Mouse (Mus musculus) stomach, postnatal 0 days (tissue): ENCODE data around the gene Nfic. TPM values are rescaled to one million over a fixed set of nuclear protein-coding genes. Genes with fewer than 3 reads are reported as not detected.
A peak's percentile ranks its signal among the peaks of the same experiment; 100 is the strongest.

Experiments used
- ATAC-seq: fragments of 200-750 bp; cut with Nextera tagmentation; 2 replicates; pipeline ENCODE4 v1.8.0; 2017; ENCODE audit not compliant: low FRiP score, low TSS enrichment
- DNase-seq: peaks from one replicate; pipeline ENCODE4 v3.0.0-alpha.2; 2016; ENCODE audit warnings: low spot score
- H3K27ac ChIP-seq: fragments of 300-500 bp; sonication (generic); replicated peaks from 2 replicates; pipeline ENCODE4 v1.5.1; 2014; ENCODE audit warnings: mild to moderate bottlenecking, control low read depth
- H3K27me3 ChIP-seq: fragments of 300-500 bp; sonication (generic); 2 replicates; pipeline ENCODE4 v1.6.1; 2014; ENCODE audit warnings: low read length; ENCODE audit not compliant: control insufficient read depth, insufficient read depth
- H3K36me3 ChIP-seq: fragments of 300-500 bp; sonication (generic); 2 replicates; pipeline ENCODE4 v1.6.1; 2014; ENCODE audit warnings: low read length, mixed read lengths; ENCODE audit not compliant: control insufficient read depth, insufficient read depth
- H3K4me1 ChIP-seq: fragments of 300-500 bp; sonication (generic); replicated peaks from 2 replicates; pipeline ENCODE4 v1.6.1; 2014; ENCODE audit warnings: antibody characterized with exemption; ENCODE audit not compliant: control insufficient read depth, insufficient read depth
- H3K4me2 ChIP-seq: fragments of 300-500 bp; sonication (generic); replicated peaks from 2 replicates; pipeline ENCODE4 v1.6.1; 2014; ENCODE audit warnings: low read depth, mild to moderate bottlenecking, control low read depth, moderate library complexity
- H3K4me3 ChIP-seq: fragments of 300-500 bp; sonication (generic); 2 replicates; pipeline ENCODE4 v1.5.1; 2014; ENCODE audit warnings: low read depth, low read length, control low read depth
- H3K9ac ChIP-seq: fragments of 300-500 bp; sonication (generic); 2 replicates; pipeline ENCODE4 v1.6.1; 2014; ENCODE audit warnings: mild to moderate bottlenecking, low read length, control low read depth, mixed read lengths
- H3K9me3 ChIP-seq: fragments of 300-500 bp; sonication (generic); 2 replicates; pipeline ENCODE4 v1.6.1; 2016; ENCODE audit warnings: low read length; ENCODE audit not compliant: control insufficient read depth
- CTCF ChIP-seq: IDR thresholded peaks from 2 replicates; pipeline ENCODE4 v1.5.1; 2016; ENCODE audit warnings: antibody characterized with exemption, low read depth, mild to moderate bottlenecking, moderate library complexity
- EP300 ChIP-seq: optimal IDR thresholded peaks from 2 replicates; pipeline ENCODE3; 2016; ENCODE audit warnings: antibody characterized with exemption
- whole genome bisulfite sequencing: fragments of 180-500 bp; shearing (Covaris S2); extraction: QIAGEN DNeasy Blood & Tissue Kit; methylation state at CpG from one replicate; pipeline ENCODE4 v1.1.7; 2014; 5-methylcytosine and 5-hydroxymethylcytosine counted together
- polyA plus RNA-seq: library from polyadenylated mRNA; unstranded; fragments of >200 nt; fragmentation: Nextera tagmentation; extraction: Ambion mirVana; gene quantifications from 2 replicates; pipeline ENCODE4 v1.2.1, GENCODE M21; 2015

Gene Nfic
- polyA plus RNA-seq, 1 experiment from 2014 or later: 40.4 TPM

DNA sequence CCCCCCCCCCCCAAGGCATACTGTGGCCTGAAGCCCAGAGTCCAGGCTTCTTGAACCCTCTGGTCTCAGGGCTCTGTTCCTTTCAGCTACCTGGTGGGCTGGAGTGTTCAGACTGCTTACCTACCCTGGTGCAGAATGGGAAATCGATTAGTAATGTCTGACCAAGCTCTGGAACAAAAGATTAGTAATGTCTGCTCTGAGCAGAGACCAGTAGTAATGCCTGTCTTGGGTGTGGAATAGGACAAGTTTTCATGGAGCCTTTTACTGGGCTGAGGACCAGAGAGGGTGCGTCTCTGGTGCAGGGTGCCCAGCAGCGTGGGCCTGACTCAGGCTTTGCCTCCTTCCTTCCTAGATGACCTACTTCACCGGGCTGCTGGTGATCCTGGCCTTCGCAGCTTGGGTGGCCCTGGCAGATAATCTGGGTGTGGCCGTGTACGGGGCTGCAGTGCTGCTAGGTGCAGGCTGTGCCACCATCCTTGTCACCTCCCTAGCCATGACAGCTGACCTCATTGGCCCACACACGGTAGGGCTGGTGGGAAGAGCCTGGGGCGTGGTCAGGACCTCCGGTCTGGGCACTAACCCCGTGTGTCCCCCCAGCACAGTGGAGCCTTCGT is 93.0 kb downstream of the Nfic start:
- peak overlapping the region; percentile 82 for H3K27ac ChIP-seq
- no peak overlapping the region for H3K4me3 ChIP-seq
- WGBS: 60% methylated on average over 12 of the region's 12 CpGs
- H3K9me3 ChIP-seq: no peaks in the 10 kb centered on the region
- H3K4me2 ChIP-seq: peak overlapping the region; percentile 25
- TF ChIP-seq EP300 (no peak), CTCF (no peak)
- peaks cover 4% of the 10 kb centered on the region for H3K4me1 ChIP-seq
- peak overlapping the region; percentile 38 for H3K9ac ChIP-seq
- peak; percentile 70 for DNase-seq
- ATAC-seq: peak; percentile 36
- peaks cover 5% of the 10 kb centered on the region; the same call in 1 of the 2 replicates for H3K36me3 ChIP-seq
- no peaks in the 10 kb centered on the region for H3K27me3 ChIP-seq

DNA sequence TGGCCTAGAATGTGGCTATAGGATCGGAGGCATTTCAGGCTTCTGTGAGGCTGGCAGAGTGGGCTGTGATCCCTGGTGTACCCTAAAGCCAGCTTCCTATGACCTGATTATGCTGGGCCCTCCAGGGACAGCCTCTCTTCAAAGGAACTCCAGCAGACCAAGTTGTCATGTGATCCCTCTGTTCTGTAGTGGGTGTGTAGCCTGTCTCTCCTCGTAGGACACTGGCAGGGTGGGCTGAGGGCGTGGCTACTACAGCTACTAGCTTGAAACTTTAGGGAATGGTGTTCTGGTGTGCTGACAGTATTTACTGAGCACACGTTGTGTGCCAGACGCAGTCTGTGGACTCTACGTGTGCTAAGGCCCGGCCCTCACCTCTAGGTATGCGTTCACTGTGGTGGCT is 94.7 kb downstream of the Nfic start:
- H3K36me3 ChIP-seq: no peaks in the 10 kb centered on the region
- no peaks in the 10 kb centered on the region for H3K9me3 ChIP-seq
- TF ChIP-seq CTCF: no peak
- TF ChIP-seq EP300: no peak
- no peak overlapping the region for H3K4me2 ChIP-seq
- WGBS: 56% methylated on average over 8 of the region's 8 CpGs
- no peak for DNase-seq
- H3K9ac ChIP-seq: no peak overlapping the region
- H3K4me1 ChIP-seq: peaks cover 7% of the 10 kb centered on the region
- ATAC-seq: no peak
- H3K27ac ChIP-seq: no peak overlapping the region
- no peaks in the 10 kb centered on the region for H3K27me3 ChIP-seq
- H3K4me3 ChIP-seq: no peak overlapping the region

DNA sequence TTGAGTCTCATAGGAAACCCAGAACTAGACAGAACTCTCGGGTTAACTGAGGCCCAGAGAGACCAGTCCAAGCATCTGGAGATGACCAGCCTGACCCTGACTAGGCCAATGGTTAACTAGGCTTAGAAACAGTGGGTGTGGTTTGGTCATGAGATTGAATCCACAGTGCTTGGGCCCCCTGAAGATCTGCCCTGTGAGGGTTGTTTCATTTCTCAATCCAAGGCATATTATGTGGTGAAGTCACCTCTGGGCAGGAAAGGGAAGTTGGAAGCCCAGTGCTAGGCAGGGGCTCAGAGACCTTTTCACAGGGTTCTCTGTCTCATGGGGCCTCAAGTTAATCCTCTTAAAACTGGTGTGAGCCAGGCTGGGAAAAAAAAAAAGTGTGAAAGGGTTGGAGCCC is 96.6 kb downstream of the Nfic start:
- H3K27ac ChIP-seq: no peak overlapping the region
- H3K9me3 ChIP-seq: no peaks in the 10 kb centered on the region
- ATAC-seq: no peak
- 54% methylated on average over 1 of the region's 1 CpGs for WGBS
- peaks cover 4% of the 10 kb centered on the region for H3K4me1 ChIP-seq
- peak overlapping the region; percentile 98; the same call in 1 of the 2 replicates for H3K4me2 ChIP-seq
- no peaks in the 10 kb centered on the region for H3K27me3 ChIP-seq
- H3K4me3 ChIP-seq: no peak overlapping the region
- H3K36me3 ChIP-seq: no peaks in the 10 kb centered on the region
- TF ChIP-seq CTCF: no peak
- no peak for TF ChIP-seq EP300
- DNase-seq: no peak
- 0 out of 2 replicates have a peak overlapping the region, but pooled peaks have one; percentile 18 for H3K9ac ChIP-seq

DNA sequence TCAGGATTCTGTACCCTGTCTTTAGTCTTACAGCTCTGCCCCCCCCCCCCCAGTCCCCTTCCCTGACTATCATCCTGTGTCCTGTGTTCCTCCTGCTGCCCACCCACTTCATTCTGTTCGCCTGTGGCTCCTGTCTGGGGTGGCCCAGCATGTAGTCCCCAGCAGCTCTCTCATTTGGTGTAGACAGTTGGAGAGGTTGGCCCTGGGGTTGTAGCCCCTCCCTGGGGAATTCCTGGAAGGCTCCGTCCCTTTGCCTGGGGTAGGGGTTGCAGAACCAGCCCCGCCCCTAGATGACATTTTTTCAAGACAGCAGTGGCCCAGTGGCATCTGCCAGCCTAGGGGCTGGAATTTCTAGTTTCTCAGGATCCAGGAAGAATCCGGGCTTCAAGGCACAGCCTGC is 97.2 kb downstream of the Nfic start:
- H3K9ac ChIP-seq: peak overlapping the region; percentile 79
- no peaks in the 10 kb centered on the region for H3K27me3 ChIP-seq
- H3K27ac ChIP-seq: no peak overlapping the region; the same call in 1 of the 2 replicates
- no peak for ATAC-seq
- H3K36me3 ChIP-seq: no peaks in the 10 kb centered on the region
- TF ChIP-seq EP300 (no peak), CTCF (no peak)
- peak overlapping the region; percentile 75 for H3K4me3 ChIP-seq
- H3K4me1 ChIP-seq: peaks cover 4% of the 10 kb centered on the region
- 26% methylated on average over 4 of the region's 4 CpGs for WGBS
- no peaks in the 10 kb centered on the region for H3K9me3 ChIP-seq
- DNase-seq: no peak
- peak overlapping the region; percentile 98 for H3K4me2 ChIP-seq

DNA sequence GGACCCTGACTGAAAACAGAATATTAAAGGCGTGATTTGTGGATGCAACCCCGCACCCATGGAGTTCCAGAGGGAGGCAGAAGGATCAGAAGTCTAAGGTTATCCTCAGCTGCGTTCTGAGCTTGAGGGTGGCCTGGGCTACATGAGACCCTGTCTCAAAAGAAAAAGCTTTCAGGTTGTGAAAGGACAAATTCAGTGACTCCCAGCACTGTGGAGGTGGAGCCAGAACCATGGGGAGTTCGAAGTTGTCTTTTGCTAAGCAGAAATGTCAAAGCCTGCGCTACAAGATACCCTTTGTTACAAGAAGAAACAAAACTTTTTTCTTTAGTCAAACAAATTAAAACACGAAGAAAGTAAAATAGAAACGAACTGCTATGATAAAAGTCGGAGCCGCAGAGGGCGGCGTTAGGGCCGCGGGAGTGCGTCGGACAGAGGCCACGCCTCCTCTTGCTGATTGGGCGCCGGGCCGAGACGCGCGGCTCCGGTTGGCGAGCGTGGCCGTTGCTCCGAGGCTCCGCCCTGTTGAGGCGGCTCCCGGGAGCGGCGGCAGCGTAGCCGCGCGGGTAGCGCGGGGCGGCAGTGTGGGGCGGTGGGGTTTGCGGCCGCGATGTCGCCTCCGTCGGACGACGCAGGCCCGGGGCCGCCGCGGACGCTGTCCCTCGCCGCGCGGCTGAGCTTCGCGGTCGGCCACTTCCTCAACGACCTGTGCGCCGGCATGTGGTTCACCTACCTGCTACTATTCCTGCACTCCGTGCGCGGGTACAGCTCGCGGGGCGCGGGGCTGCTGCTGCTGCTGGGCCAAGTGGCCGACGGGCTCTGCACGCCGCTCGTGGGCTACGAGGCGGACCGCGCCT is 98.2 kb downstream of the Nfic start, which contains the start of gene Mfsd12:
Mfsd12 (plus strand) TSS at position 501 of the 854 bp plus-strand sequence.
- ATAC-seq: peak; percentile 79
- Histone ChIP-seq H3K9me3 (no peaks in the 10 kb centered on the region), H3K36me3 (no peaks in the 10 kb centered on the region), H3K4me2 (peak within 1 kb of the TSS; percentile 98), H3K27me3 (no peaks in the 10 kb centered on the region), H3K4me3 (peak within 1 kb of the TSS; percentile 75), H3K27ac (peak within 1 kb of the TSS; percentile 53), H3K9ac (peak within 1 kb of the TSS; percentile 79), H3K4me1 (peaks cover 4% of the 10 kb centered on the region)
- peak; percentile 92 for DNase-seq
- TF ChIP-seq EP300: no peak
- TF ChIP-seq CTCF: no peak
- 2% methylated on average over 77 of the region's 79 CpGs for WGBS
